Mouse (Mus musculus) intestine, embryonic 15.5 days (tissue): ENCODE results near the gene Nfatc3. TPM values are rescaled to one million over a fixed set of nuclear protein-coding genes. Genes with fewer than 3 reads are reported as not detected.

Experiments used
- ATAC-seq: fragments of 200-750 bp; cut with Nextera tagmentation; 2 replicates; pipeline ENCODE4 v1.8.0; 2017; ENCODE audit warnings: moderate TSS enrichment, moderate library complexity
- H3K27ac ChIP-seq: fragments of 300-500 bp; sonication (generic); 2 replicates; pipeline ENCODE4 v1.5.1; 2015; ENCODE audit warnings: mild to moderate bottlenecking, inconsistent platforms
- H3K27me3 ChIP-seq: fragments of 300-500 bp; sonication (generic); replicated peaks from 2 replicates; pipeline ENCODE4 v1.6.1; 2015; ENCODE audit warnings: inconsistent platforms
- H3K36me3 ChIP-seq: fragments of 300-500 bp; sonication (generic); 2 replicates; pipeline ENCODE4 v1.6.1; 2015; ENCODE audit warnings: inconsistent platforms
- H3K4me1 ChIP-seq: fragments of 300-500 bp; sonication (generic); replicated peaks from 2 replicates; pipeline ENCODE4 v1.6.1; 2015; ENCODE audit warnings: inconsistent platforms
- H3K4me2 ChIP-seq: fragments of 300-500 bp; sonication (generic); replicated peaks from 2 replicates; pipeline ENCODE4 v1.6.1; 2015; ENCODE audit warnings: mild to moderate bottlenecking, inconsistent platforms
- H3K4me3 ChIP-seq: fragments of 300-500 bp; sonication (generic); replicated peaks from 2 replicates; pipeline ENCODE4 v1.5.1; 2015; ENCODE audit warnings: inconsistent platforms
- H3K9ac ChIP-seq: fragments of 300-500 bp; sonication (generic); 2 replicates; pipeline ENCODE4 v1.6.1; 2015; ENCODE audit warnings: inconsistent platforms
- H3K9me3 ChIP-seq: fragments of 300-500 bp; sonication (generic); 2 replicates; pipeline ENCODE4 v1.6.1; 2016; ENCODE audit warnings: inconsistent platforms
- WGBS: fragments of 180-500 bp; shearing (Covaris S2); methylation state at CpG from one replicate; pipeline ENCODE4 v1.1.7; 2015; 5-methylcytosine and 5-hydroxymethylcytosine counted together
- polyA plus RNA-seq: library from polyadenylated mRNA; unstranded; fragments of >200 nt; fragmentation: Nextera tagmentation; extraction: Ambion mirVana; gene quantifications from 2 replicates; pipeline ENCODE4 v1.2.1, GENCODE M21; 2015

Gene Nfatc3
- polyA plus RNA-seq, 1 experiment from 2014 or later, result 6.0 TPM

GRCm38 (mm10) chr8:106106193-106106592 is 47.6 kb downstream of the Nfatc3 start:
- WGBS, result 83% methylated on average over 1 of the region's 1 CpGs
- ATAC-seq, result no peak
- Histone ChIP-seq H3K9me3 (no peaks in the 10 kb centered on the region), H3K36me3 (peaks cover 11% of the 10 kb centered on the region), H3K27ac (no peak overlapping the region), H3K27me3 (no peaks in the 10 kb centered on the region), H3K4me3 (no peak overlapping the region), H3K4me1 (no peaks in the 10 kb centered on the region), H3K4me2 (no peak overlapping the region), H3K9ac (no peak overlapping the region)

- H3K9ac ChIP-seq, result no peak overlapping the region
- 94% methylated on average over 4 of the region's 4 CpGs for WGBS
- H3K4me2 ChIP-seq, result no peak overlapping the region
- ATAC-seq, result no peak
- no peaks in the 10 kb centered on the region for H3K27me3 ChIP-seq
- H3K27ac ChIP-seq, result no peak overlapping the region
- peaks cover 11% of the 10 kb centered on the region for H3K36me3 ChIP-seq
- H3K4me3 ChIP-seq, result no peak overlapping the region
- H3K4me1 ChIP-seq, result no peaks in the 10 kb centered on the region
- no peaks in the 10 kb centered on the region for H3K9me3 ChIP-seq
Measured at GRCm38 (mm10) chr8:106108080-106108479, 49.4 kb downstream of the Nfatc3 start.

GRCm38 (mm10) chr8:106108729-106109128 is 50.1 kb downstream of the Nfatc3 start:
- Histone ChIP-seq H3K9me3 (no peaks in the 10 kb centered on the region), H3K4me1 (no peaks in the 10 kb centered on the region), H3K36me3 (peaks cover 11% of the 10 kb centered on the region), H3K27ac (no peak overlapping the region), H3K4me2 (no peak overlapping the region), H3K4me3 (no peak overlapping the region), H3K27me3 (no peaks in the 10 kb centered on the region), H3K9ac (no peak overlapping the region)
- no peak for ATAC-seq
- WGBS, result 90% methylated on average over 3 of the region's 3 CpGs

GRCm38 (mm10) chr8:106112041-106112440 is 53.4 kb downstream of the Nfatc3 start:
- no peak for ATAC-seq
- peaks cover 11% of the 10 kb centered on the region for H3K36me3 ChIP-seq
- no peak overlapping the region for H3K27ac ChIP-seq
- 81% methylated on average over 2 of the region's 2 CpGs for WGBS
- no peaks in the 10 kb centered on the region for H3K27me3 ChIP-seq
- H3K4me2 ChIP-seq, result no peak overlapping the region
- H3K9me3 ChIP-seq, result no peaks in the 10 kb centered on the region
- no peak overlapping the region for H3K4me3 ChIP-seq
- no peak overlapping the region for H3K9ac ChIP-seq
- no peaks in the 10 kb centered on the region for H3K4me1 ChIP-seq

- no peak overlapping the region for H3K4me3 ChIP-seq
- no peak for ATAC-seq
- no peak overlapping the region for H3K27ac ChIP-seq
- no peak overlapping the region for H3K4me2 ChIP-seq
- H3K9me3 ChIP-seq, result no peaks in the 10 kb centered on the region
- H3K27me3 ChIP-seq, result no peaks in the 10 kb centered on the region
- H3K36me3 ChIP-seq, result peaks cover 11% of the 10 kb centered on the region
- WGBS, result 74% methylated on average over 1 of the region's 1 CpGs
- no peak overlapping the region for H3K9ac ChIP-seq
- no peaks in the 10 kb centered on the region for H3K4me1 ChIP-seq
Measured at GRCm38 (mm10) chr8:106112514-106112913, 53.9 kb downstream of the Nfatc3 start.

GRCm38 (mm10) chr8:106115897-106116296 is 57.3 kb downstream of the Nfatc3 start:
- Histone ChIP-seq H3K4me3 (no peak overlapping the region), H3K36me3 (no peaks in the 10 kb centered on the region; the same call in 1 of the 2 replicates), H3K27ac (no peak overlapping the region), H3K4me2 (no peak overlapping the region), H3K9me3 (no peaks in the 10 kb centered on the region), H3K4me1 (no peaks in the 10 kb centered on the region), H3K27me3 (no peaks in the 10 kb centered on the region), H3K9ac (no peak overlapping the region)
- ATAC-seq, result no peak
- WGBS, result 97% methylated on average over 3 of the region's 3 CpGs

- H3K27ac ChIP-seq, result no peak overlapping the region
- no peak overlapping the region for H3K9ac ChIP-seq
- H3K4me3 ChIP-seq, result no peak overlapping the region
- H3K27me3 ChIP-seq, result no peaks in the 10 kb centered on the region
- H3K4me2 ChIP-seq, result no peak overlapping the region
- ATAC-seq, result no peak
- no peaks in the 10 kb centered on the region for H3K9me3 ChIP-seq
- 0 out of 2 replicates have a peak, but pooled peaks cover 8% of the 10 kb centered on the region for H3K36me3 ChIP-seq
- H3K4me1 ChIP-seq, result no peaks in the 10 kb centered on the region
- WGBS, result 89% methylated on average over 3 of the region's 3 CpGs
Measured at GRCm38 (mm10) chr8:106123443-106123842, 64.8 kb downstream of the Nfatc3 start.

GRCm38 (mm10) chr8:106126055-106126454 is 67.4 kb downstream of the Nfatc3 start:
- Histone ChIP-seq H3K9ac (no peak overlapping the region), H3K9me3 (no peaks in the 10 kb centered on the region), H3K36me3 (peaks cover 25% of the 10 kb centered on the region; the same call in 1 of the 2 replicates), H3K27me3 (no peaks in the 10 kb centered on the region), H3K27ac (no peak overlapping the region), H3K4me3 (no peak overlapping the region), H3K4me1 (no peaks in the 10 kb centered on the region), H3K4me2 (no peak overlapping the region)
- 89% methylated on average over 1 of the region's 1 CpGs for WGBS
- ATAC-seq, result no peak

GRCm38 (mm10) chr8:106127054-106127453 is 68.4 kb downstream of the Nfatc3 start:
- Histone ChIP-seq H3K9ac (no peak overlapping the region), H3K36me3 (peaks cover 25% of the 10 kb centered on the region)

GRCm38 (mm10) chr8:106127882-106128410 is 69.3 kb downstream of the Nfatc3 start:
- Histone ChIP-seq H3K9me3 (no peaks in the 10 kb centered on the region), H3K4me3 (no peak overlapping the region), H3K4me2 (no peak overlapping the region), H3K9ac (no peak overlapping the region), H3K27me3 (no peaks in the 10 kb centered on the region), H3K4me1 (no peaks in the 10 kb centered on the region), H3K27ac (no peak overlapping the region), H3K36me3 (peaks cover 34% of the 10 kb centered on the region)
- no peak for ATAC-seq
- WGBS, result 86% methylated on average over 10 of the region's 10 CpGs

More at GRCm38 (mm10) chr8:106127054-106127453, 68.4 kb downstream of the Nfatc3 start:
- H3K4me2 ChIP-seq, result no peak overlapping the region
- no peak overlapping the region for H3K27ac ChIP-seq
- H3K9me3 ChIP-seq, result no peaks in the 10 kb centered on the region
- 65% methylated on average over 3 of the region's 3 CpGs for WGBS
- H3K27me3 ChIP-seq, result no peaks in the 10 kb centered on the region
- H3K4me1 ChIP-seq, result no peaks in the 10 kb centered on the region
- ATAC-seq, result no peak; the same call in 1 of the 2 replicates
- no peak overlapping the region for H3K4me3 ChIP-seq

GRCm38 (mm10) chr8:106129232-106129930 is 70.7 kb downstream of the Nfatc3 start:
- H3K36me3 ChIP-seq, result peaks cover 32% of the 10 kb centered on the region
- H3K4me1 ChIP-seq, result peaks cover 7% of the 10 kb centered on the region

GRCm38 (mm10) chr8:106129997-106130396 is 71.4 kb downstream of the Nfatc3 start:
- Histone ChIP-seq H3K4me2 (no peak overlapping the region), H3K36me3 (peaks cover 32% of the 10 kb centered on the region), H3K27ac (no peak overlapping the region), H3K9ac (no peak overlapping the region), H3K4me3 (no peak overlapping the region), H3K9me3 (no peaks in the 10 kb centered on the region), H3K27me3 (peaks cover 9% of the 10 kb centered on the region), H3K4me1 (peaks cover 7% of the 10 kb centered on the region)
- ATAC-seq, result no peak
- 79% methylated on average over 2 of the region's 2 CpGs for WGBS

More at GRCm38 (mm10) chr8:106129232-106129930, 70.7 kb downstream of the Nfatc3 start:
- no peak overlapping the region for H3K9ac ChIP-seq
- no peak overlapping the region for H3K4me3 ChIP-seq
- H3K27me3 ChIP-seq, result peaks cover 3% of the 10 kb centered on the region
- no peak overlapping the region for H3K4me2 ChIP-seq
- no peak overlapping the region for H3K27ac ChIP-seq
- no peak for ATAC-seq
- H3K9me3 ChIP-seq, result no peaks in the 10 kb centered on the region

GRCm38 (mm10) chr8:106130505-106130904 is 71.9 kb downstream of the Nfatc3 start:
- no peak for ATAC-seq

More at GRCm38 (mm10) chr8:106130505-106130904, 71.9 kb downstream of the Nfatc3 start:
- H3K27me3 ChIP-seq, result peaks cover 14% of the 10 kb centered on the region
- H3K36me3 ChIP-seq, result peaks cover 32% of the 10 kb centered on the region
- H3K27ac ChIP-seq, result no peak overlapping the region
- 77% methylated on average over 2 of the region's 2 CpGs for WGBS
- no peak overlapping the region for H3K9ac ChIP-seq
- H3K9me3 ChIP-seq, result no peaks in the 10 kb centered on the region
- no peak overlapping the region for H3K4me2 ChIP-seq
- peaks cover 7% of the 10 kb centered on the region for H3K4me1 ChIP-seq
- no peak overlapping the region for H3K4me3 ChIP-seq
